In genomic region chr15:98002991-98003821, GRCm38 (mm10) we compare ENCODE assay signal across 8 mouse cellular contexts. TPM values are rescaled to one million over a fixed set of nuclear protein-coding genes. Genes with fewer than 3 reads are reported as not detected.
DNase-seq lines count a peak whose midpoint lies in the region; ATAC-seq lines count a peak whose summit lies in the region.

No protein-coding gene starts in this region.

- peak overlapping the region; percentile 79 for H3K4me2 ChIP-seq in forebrain, embryonic 14.5 days (ENCODE audit: low read length)
- peak overlapping the region; percentile 84 for H3K4me2 ChIP-seq in limb, embryonic 12.5 days
- peak overlapping the region; percentile 92 for H3K4me2 ChIP-seq in neural tube, embryonic 15.5 days

- peaks cover 45% of the 10 kb centered on the region for H3K4me1 ChIP-seq in forebrain, embryonic 14.5 days (ENCODE audit: control insufficient read depth, insufficient read depth, low read length)
- H3K4me1 ChIP-seq in limb, embryonic 12.5 days (replicated peaks): peaks cover 45% of the 10 kb centered on the region
- peaks cover 67% of the 10 kb centered on the region for H3K4me1 ChIP-seq in neural tube, embryonic 15.5 days

- DNase-seq in thymus, postnatal 14 days: peak; percentile 16
- DNase-seq in thymus, adult 18-20 months: no peak
- peak; percentile 45 for DNase-seq in forebrain, embryonic 14.5 days (ENCODE audit: low spot score)
- no peak for DNase-seq in natural killer cell, adult 2 months (ENCODE audit: low spot score in 2 of 2)
- no peak for DNase-seq in left cerebral cortex, adult 9 months (ENCODE audit: low spot score in 2 of 2)
- DNase-seq in thymus, postnatal 25 days: no peak

- peak overlapping the region; percentile 43 for H3K4me3 ChIP-seq in forebrain, embryonic 14.5 days (ENCODE audit: low read depth, low read length)
- H3K4me3 ChIP-seq in limb, embryonic 12.5 days (replicated peaks): peak overlapping the region; percentile 72
- peak overlapping the region; percentile 46 for H3K4me3 ChIP-seq in neural tube, embryonic 15.5 days (replicated peaks)

- peak overlapping the region; percentile 69 for H3K9ac ChIP-seq in forebrain, embryonic 14.5 days (ENCODE audit: low read length)
- peak overlapping the region; percentile 93 for H3K9ac ChIP-seq in limb, embryonic 12.5 days (replicated peaks)
- H3K9ac ChIP-seq in neural tube, embryonic 15.5 days (replicated peaks): no peak overlapping the region

- H3K9me3 ChIP-seq in forebrain, embryonic 14.5 days (replicated peaks; ENCODE audit: control insufficient read depth, low read length): no peaks in the 10 kb centered on the region
- H3K9me3 ChIP-seq in limb, embryonic 12.5 days: no peaks in the 10 kb centered on the region
- no peaks in the 10 kb centered on the region for H3K9me3 ChIP-seq in neural tube, embryonic 15.5 days (replicated peaks)

- H3K27ac ChIP-seq in forebrain, embryonic 14.5 days (ENCODE audit: low read depth, low read length): peak overlapping the region; percentile 84
- H3K27ac ChIP-seq in limb, embryonic 12.5 days: peak overlapping the region; percentile 97
- H3K27ac ChIP-seq in neural tube, embryonic 15.5 days (replicated peaks): no peak overlapping the region; the same call in 1 of the 2 replicates

- WGBS in forebrain, embryonic 14.5 days: 1% methylated on average over 42 of the region's 42 CpGs
- WGBS in limb, embryonic 12.5 days: under 1% methylated on average over 42 of the region's 42 CpGs
- under 1% methylated on average over 42 of the region's 42 CpGs for WGBS in neural tube, embryonic 15.5 days

- no peaks in the 10 kb centered on the region for H3K36me3 ChIP-seq in forebrain, embryonic 14.5 days (ENCODE audit: control insufficient read depth, insufficient read depth, low read length)
- peaks cover 22% of the 10 kb centered on the region for H3K36me3 ChIP-seq in limb, embryonic 12.5 days
- H3K36me3 ChIP-seq in neural tube, embryonic 15.5 days: no peaks in the 10 kb centered on the region

- H3K27me3 ChIP-seq in forebrain, embryonic 14.5 days (replicated peaks; ENCODE audit: control insufficient read depth, insufficient read depth, low read length): peaks cover 13% of the 10 kb centered on the region; the same call in 1 of the 2 replicates
- peaks cover 64% of the 10 kb centered on the region for H3K27me3 ChIP-seq in limb, embryonic 12.5 days
- peaks cover 63% of the 10 kb centered on the region for H3K27me3 ChIP-seq in neural tube, embryonic 15.5 days (replicated peaks)

- no peak for ATAC-seq in forebrain, embryonic 14.5 days
- no peak for ATAC-seq in limb, embryonic 12.5 days (ENCODE audit: insufficient number of reproducible peaks, insufficient read depth, low FRiP score, low TSS enrichment, low read depth)
- ATAC-seq in neural tube, embryonic 15.5 days (ENCODE audit: low FRiP score): no peak

RNA-seq across cellular contexts. Expression of gene Col2a1, which starts 1.3 kb away (rescaled TPM):
- polyA plus RNA-seq in forebrain, embryonic 14.5 days (2014; fragmentation: Nextera tagmentation; extraction: Ambion mirVana): 19.4 and 23.9 TPM in 2 replicates
- polyA plus RNA-seq in limb, embryonic 12.5 days (2016; fragmentation: Nextera tagmentation; extraction: Ambion mirVana): 431 and 545 TPM in 2 replicates
- 33.8 and 62.9 TPM in 2 replicates for polyA plus RNA-seq in neural tube, embryonic 15.5 days (2015; fragmentation: Nextera tagmentation; extraction: Ambion mirVana)

RNA-seq across cellular contexts. Expression of gene Tmem106c, which starts 39.2 kb away (rescaled TPM):
- 71.7 and 75.2 TPM in 2 replicates for polyA plus RNA-seq in forebrain, embryonic 14.5 days (2014; fragmentation: Nextera tagmentation; extraction: Ambion mirVana)
- polyA plus RNA-seq in limb, embryonic 12.5 days (2016; fragmentation: Nextera tagmentation; extraction: Ambion mirVana): 30.9 and 33.9 TPM in 2 replicates
- polyA plus RNA-seq in neural tube, embryonic 15.5 days (2015; fragmentation: Nextera tagmentation; extraction: Ambion mirVana): 48.0 and 48.6 TPM in 2 replicates

Comparison
In these comparisons a context has a peak if more than half of its experiments do, and no peak if none do; other contexts are left out.
1. DNase-seq: peak in thymus, postnatal 14 days (single experiment) and forebrain, embryonic 14.5 days (single experiment); none in thymus, adult 18-20 months (0 of 2), natural killer cell, adult 2 months (0 of 2), left cerebral cortex, adult 9 months (0 of 2) and thymus, postnatal 25 days (single experiment).
2. Peak in every context shown above with its lines, with median percentiles within 50 percentile points of each other: H3K4me2 ChIP-seq and H3K4me3 ChIP-seq.